Mouse (Mus musculus): ENCODE data around the gene Zfp319. TPM values are rescaled to one million over a fixed set of nuclear protein-coding genes. Genes with fewer than 3 reads are reported as not detected.

The Zfp319 gene
- polyA plus RNA-seq (2012; rRNA removed), result 1.2 TPM in 2 replicates

DNA sequence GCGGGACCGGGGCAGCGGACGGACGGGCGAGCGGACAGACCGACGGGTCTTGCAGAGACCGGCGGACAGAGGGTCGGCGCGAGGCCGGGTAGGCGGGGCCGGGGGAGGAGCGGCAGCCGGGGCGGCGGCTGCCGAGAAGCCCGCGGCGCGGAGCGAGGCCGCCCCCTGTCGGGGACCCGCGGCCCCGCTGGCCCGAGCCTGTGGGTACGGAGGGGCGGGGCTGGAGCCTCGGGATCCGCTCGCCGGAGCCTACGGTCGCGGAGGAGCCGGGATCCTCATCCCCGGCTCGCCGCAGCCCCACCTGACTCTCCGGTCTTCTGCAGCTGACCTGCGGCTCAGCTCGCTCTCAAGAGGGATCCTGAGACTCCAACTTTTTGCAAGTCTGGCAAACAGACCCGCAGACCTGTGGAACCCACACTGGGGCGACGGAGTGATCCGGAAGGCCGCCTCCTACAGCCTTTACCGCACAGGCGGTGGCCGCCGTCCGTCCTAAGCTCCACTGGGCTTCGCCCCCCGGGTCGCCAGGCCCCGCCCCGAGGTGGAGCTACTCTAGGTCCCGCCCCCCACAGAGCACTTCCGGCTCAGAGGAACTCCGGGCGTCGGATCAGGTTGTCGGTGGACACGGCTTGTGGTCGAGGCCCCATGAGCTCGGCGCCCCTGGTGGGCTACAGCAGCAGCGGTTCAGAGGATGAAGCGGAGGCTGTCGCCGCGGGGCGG is at the start of gene Zfp319, which contains the start of gene Usb1:
TSS of gene Zfp319 (minus strand) at position 231 of the 717 bp plus-strand sequence.
TSS of gene Usb1 (plus strand) at position 565 of the 717 bp plus-strand sequence.

DNA sequence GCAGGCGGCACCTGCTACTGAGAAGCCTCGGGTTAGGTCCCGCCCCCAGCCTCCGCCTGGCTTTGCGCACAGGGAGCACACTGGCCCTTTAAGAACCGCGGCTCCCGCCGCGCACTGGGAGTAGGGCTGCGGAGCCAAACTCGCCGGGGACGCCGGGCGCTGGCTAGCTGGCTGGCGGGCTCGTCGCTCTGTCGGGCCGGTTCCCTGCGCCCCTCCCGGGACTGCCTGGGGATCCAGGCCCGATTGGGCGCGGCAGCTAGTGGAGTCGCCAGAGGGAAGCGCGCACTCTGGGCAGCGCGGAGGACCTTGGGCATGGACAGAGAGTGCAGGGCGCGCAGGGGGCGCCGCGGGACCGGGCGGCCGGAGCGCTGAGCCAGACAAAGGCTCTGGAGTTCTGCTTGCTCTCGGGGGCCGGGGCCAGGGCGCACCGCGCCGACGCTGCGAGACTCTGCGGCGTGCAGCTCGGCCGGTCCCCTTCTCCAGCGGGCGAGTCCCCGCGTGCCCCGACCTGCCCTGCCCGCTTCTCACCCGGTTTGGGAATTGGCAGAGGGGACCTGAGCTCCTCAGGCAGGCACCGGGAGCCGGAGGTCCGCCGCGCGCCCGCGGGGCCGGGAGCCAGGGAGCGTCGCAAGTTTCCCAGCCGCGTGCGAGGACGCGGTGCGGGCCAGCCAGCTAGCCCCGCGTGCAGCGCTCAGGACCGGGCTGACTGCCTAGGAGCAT is 20.6 kb upstream of the Zfp319 start, which contains the start of gene Mmp15:
TSS of gene Mmp15 (plus strand) at position 118 of the 720 bp plus-strand sequence.

DNA sequence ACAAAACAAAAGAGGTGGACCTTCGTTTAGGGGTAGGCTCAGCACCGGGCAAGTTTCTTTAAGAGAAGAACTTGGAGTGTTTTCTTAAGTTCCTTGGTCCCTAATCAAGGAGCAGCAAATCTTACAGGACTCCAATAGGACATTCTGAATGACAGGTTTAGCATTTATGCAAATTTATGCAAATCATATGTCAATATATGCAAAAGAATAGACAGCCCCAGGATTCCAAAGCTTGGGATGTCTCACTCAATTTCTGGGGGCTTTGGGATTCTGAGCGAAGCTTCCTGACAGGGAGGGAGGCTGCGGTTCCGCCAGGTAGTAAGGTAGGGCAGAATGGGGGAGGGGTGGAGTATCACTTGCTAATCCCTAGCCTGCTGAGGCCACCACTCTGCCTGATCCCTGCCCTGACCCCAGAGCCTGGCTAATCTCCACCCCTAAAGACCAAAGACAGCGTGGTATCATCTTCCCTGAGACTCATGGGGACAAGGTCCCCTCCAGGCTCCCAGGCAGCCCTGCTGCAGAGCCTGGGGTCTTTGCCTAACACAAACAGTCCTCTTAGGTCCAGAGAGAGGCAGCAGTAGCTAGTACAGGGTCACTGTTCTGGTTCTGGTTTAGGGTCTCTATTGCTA is 21.3 kb downstream of the Zfp319 start, which contains the start of gene Tepp:
TSS of gene Tepp (plus strand) at position 225 of the 629 bp plus-strand sequence.

DNA sequence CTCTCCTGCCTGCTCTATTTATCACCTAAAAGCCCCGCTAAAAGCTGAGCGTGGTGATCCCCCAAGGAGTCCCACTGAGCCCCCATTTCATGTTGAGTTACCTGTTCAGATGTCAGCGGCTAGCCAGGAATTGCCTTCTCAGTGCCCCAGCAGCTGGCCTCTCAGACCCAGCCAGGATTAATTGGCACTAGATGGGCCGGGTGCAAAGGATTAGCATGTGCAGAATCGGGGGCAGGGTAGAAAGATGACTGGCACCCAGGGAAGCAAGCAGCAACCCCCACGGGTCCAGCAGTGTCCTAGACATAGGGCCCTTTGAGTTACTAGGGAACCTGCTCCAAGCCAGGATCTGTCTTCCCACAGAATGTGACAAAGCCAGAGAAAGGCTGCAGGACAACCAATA is 25.3 kb downstream of the Zfp319 start, which contains the start of gene Cngb1:
TSS of gene Cngb1 (minus strand) at position 155 of the 400 bp plus-strand sequence.

Other genes starting within 250 kb of the Zfp319 start
- 8.7 and 12.1 TPM in 2 replicates for gene Kifc3, start 129.1 kb downstream of the Zfp319 start, polyA plus RNA-seq (2012; rRNA removed)
- gene Cngb1, start 25.4 kb downstream of the Zfp319 start, polyA plus RNA-seq (2012; rRNA removed), result 0.36 and 0.58 TPM in 2 replicates
- not detected in 2 replicates for gene Tepp, start 21.4 kb downstream of the Zfp319 start, polyA plus RNA-seq (2012; rRNA removed)
- gene Usb1, start 334 bp upstream of the Zfp319 start, polyA plus RNA-seq (2012; rRNA removed), result 11.7 and 12.8 TPM in 2 replicates
- gene Mmp15, start 20.3 kb upstream of the Zfp319 start, polyA plus RNA-seq (2012; rRNA removed), result 0.71 and 0.82 TPM in 2 replicates
- 29.0 and 29.5 TPM in 2 replicates for gene Cfap20, start 102.9 kb upstream of the Zfp319 start, polyA plus RNA-seq (2012; rRNA removed)
- gene Csnk2a2, start 158.1 kb upstream of the Zfp319 start, polyA plus RNA-seq (2012; rRNA removed), result 10.4 and 10.6 TPM in 2 replicates
- 0.02 TPM in 1 of 2 replicates, not detected in the other for gene Ccdc113, start 202.1 kb upstream of the Zfp319 start, polyA plus RNA-seq (2012; rRNA removed)
- gene Prss54, start 244.4 kb upstream of the Zfp319 start, polyA plus RNA-seq (2012; rRNA removed), result not detected in 2 replicates

Data from liver, embryonic 18 days (tissue).